Mouse (Mus musculus) lung, embryonic 15.5 days (tissue): ENCODE measurements at regions not wholly inside any gene's neighbourhood (a gene's known extent, or its start where the extent isn't known, plus 50 kb on each side); places are given as distances from the start of the nearest gene placed in this dataset.

Source experiments
- ATAC-seq: fragments of 200-750 bp; cut with Nextera tagmentation; 2 replicates; pipeline ENCODE4 v1.8.0; 2017; ENCODE audit warnings: moderate number of reproducible peaks, borderline replicate concordance; ENCODE audit not compliant: low FRiP score, low TSS enrichment; ENCODE audit errors: extremely low read depth
- H3K27ac ChIP-seq: fragments of 300-500 bp; sonication (generic); 2 replicates; pipeline ENCODE4 v1.5.1; 2015; ENCODE audit warnings: moderate library complexity, mild to moderate bottlenecking, inconsistent platforms
- H3K27me3 ChIP-seq: fragments of 300-500 bp; sonication (generic); 2 replicates; pipeline ENCODE4 v1.6.1; 2015; ENCODE audit warnings: inconsistent platforms
- H3K36me3 ChIP-seq: fragments of 300-500 bp; sonication (generic); 2 replicates; pipeline ENCODE4 v1.6.1; 2015; ENCODE audit warnings: inconsistent platforms
- H3K4me1 ChIP-seq: fragments of 300-500 bp; sonication (generic); 2 replicates; pipeline ENCODE4 v1.6.1; 2015; ENCODE audit warnings: inconsistent platforms
- H3K4me2 ChIP-seq: fragments of 300-500 bp; sonication (generic); 2 replicates; pipeline ENCODE4 v1.6.1; 2015; ENCODE audit warnings: inconsistent platforms, mild to moderate bottlenecking, moderate library complexity
- H3K4me3 ChIP-seq: fragments of 300-500 bp; sonication (generic); 2 replicates; pipeline ENCODE4 v1.5.1; 2015; ENCODE audit warnings: mild to moderate bottlenecking, inconsistent platforms
- H3K9ac ChIP-seq: fragments of 300-500 bp; sonication (generic); 2 replicates; pipeline ENCODE4 v1.6.1; 2015; ENCODE audit warnings: inconsistent platforms
- H3K9me3 ChIP-seq: fragments of 300-500 bp; sonication (generic); 2 replicates; pipeline ENCODE4 v1.6.1; 2016; ENCODE audit warnings: inconsistent platforms
- WGBS: fragments of 180-500 bp; shearing (Covaris S2); methylation state at CpG from one replicate; pipeline ENCODE4 v1.1.7; 2015; 5-methylcytosine and 5-hydroxymethylcytosine counted together

DNA sequence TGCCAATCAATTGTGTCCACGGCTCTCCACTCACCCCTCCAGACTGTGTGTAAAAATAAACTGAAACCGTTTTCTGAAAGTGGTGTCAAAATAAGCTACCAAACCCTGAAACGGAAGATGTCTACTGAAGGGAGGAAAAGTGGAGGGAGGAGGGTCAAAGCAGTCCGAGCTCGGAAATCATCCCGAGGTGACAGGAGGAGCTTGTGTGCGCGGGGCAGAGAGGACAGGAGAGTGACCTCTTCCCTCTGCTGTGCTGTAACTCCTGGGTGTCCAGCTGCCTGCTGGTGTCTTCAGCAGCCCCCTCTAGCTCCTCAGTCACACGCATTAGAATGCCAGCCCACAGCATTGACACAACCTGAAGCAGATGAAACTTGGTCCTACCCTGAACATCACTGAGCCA is 84.2 kb upstream of the Sesn3 start:
- no peak overlapping the region for H3K9ac ChIP-seq
- H3K27me3 ChIP-seq, result no peaks in the 10 kb centered on the region
- no peak for ATAC-seq
- no peaks in the 10 kb centered on the region for H3K36me3 ChIP-seq
- no peak overlapping the region for H3K4me3 ChIP-seq
- H3K9me3 ChIP-seq, result no peaks in the 10 kb centered on the region
- H3K4me2 ChIP-seq, result no peak overlapping the region
- no peak overlapping the region for H3K27ac ChIP-seq
- no peaks in the 10 kb centered on the region for H3K4me1 ChIP-seq
- WGBS, result 42% methylated on average over 9 of the region's 9 CpGs

GRCm38 (mm10) chr9:14194748-14195147 is 80.1 kb upstream of the Sesn3 start:
- H3K4me1 ChIP-seq, result 0 out of 2 replicates have a peak, but pooled peaks cover 3% of the 10 kb centered on the region
- 79% methylated on average over 5 of the region's 5 CpGs for WGBS
- H3K27ac ChIP-seq, result no peak overlapping the region
- no peak overlapping the region for H3K4me2 ChIP-seq
- no peak for ATAC-seq
- no peaks in the 10 kb centered on the region for H3K27me3 ChIP-seq
- no peak overlapping the region for H3K9ac ChIP-seq
- no peak overlapping the region for H3K4me3 ChIP-seq
- H3K9me3 ChIP-seq, result no peaks in the 10 kb centered on the region
- H3K36me3 ChIP-seq, result no peaks in the 10 kb centered on the region

- H3K9ac ChIP-seq, result no peak overlapping the region
- no peak overlapping the region for H3K27ac ChIP-seq
- WGBS, result 50% methylated on average over 3 of the region's 3 CpGs
- no peaks in the 10 kb centered on the region for H3K27me3 ChIP-seq
- H3K9me3 ChIP-seq, result no peaks in the 10 kb centered on the region
- ATAC-seq, result no peak
- H3K4me1 ChIP-seq, result peaks cover 34% of the 10 kb centered on the region
- H3K4me3 ChIP-seq, result no peak overlapping the region
- no peaks in the 10 kb centered on the region for H3K36me3 ChIP-seq
- H3K4me2 ChIP-seq, result no peak overlapping the region
Measured at GRCm38 (mm10) chr9:14199116-14199515, 75.8 kb upstream of the Sesn3 start.

- H3K27ac ChIP-seq, result peak overlapping the region; percentile 49; the same call in 1 of the 2 replicates
- no peak overlapping the region for H3K4me3 ChIP-seq
- H3K4me1 ChIP-seq, result peaks cover 44% of the 10 kb centered on the region
- 44% methylated on average over 9 of the region's 9 CpGs for WGBS
- H3K9ac ChIP-seq, result no peak overlapping the region
- H3K4me2 ChIP-seq, result no peak overlapping the region
- no peaks in the 10 kb centered on the region for H3K36me3 ChIP-seq
- peak; percentile 9; the same call in 1 of the 2 replicates for ATAC-seq
- H3K27me3 ChIP-seq, result no peaks in the 10 kb centered on the region
- no peaks in the 10 kb centered on the region for H3K9me3 ChIP-seq
Measured at GRCm38 (mm10) chr9:14199983-14200700, 74.7 kb upstream of the Sesn3 start.

DNA sequence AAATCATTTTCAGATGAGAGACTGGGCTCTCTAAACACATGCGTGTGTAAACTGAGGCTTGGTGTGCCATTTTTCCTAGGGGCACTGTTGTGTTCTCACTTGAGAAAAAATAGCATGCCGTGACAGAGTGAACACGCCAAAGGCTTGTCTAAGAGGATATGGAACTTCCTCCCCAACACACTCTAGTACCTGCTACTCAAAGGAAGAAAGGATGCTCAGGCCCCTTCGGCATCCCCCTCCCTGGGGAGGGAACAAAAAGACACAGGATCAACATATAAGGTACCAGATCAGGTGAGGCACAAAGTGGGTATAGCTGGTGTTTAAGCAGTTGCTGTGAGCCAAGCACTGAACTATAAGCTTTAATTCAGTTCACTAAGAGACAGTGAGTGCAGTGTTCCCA is 74.0 kb upstream of the Sesn3 start:
- H3K4me3 ChIP-seq, result no peak overlapping the region
- peaks cover 48% of the 10 kb centered on the region for H3K4me1 ChIP-seq
- ATAC-seq, result no peak
- no peak overlapping the region for H3K9ac ChIP-seq
- H3K27ac ChIP-seq, result no peak overlapping the region
- WGBS, result 75% methylated on average over 4 of the region's 4 CpGs
- H3K36me3 ChIP-seq, result no peaks in the 10 kb centered on the region
- H3K4me2 ChIP-seq, result no peak overlapping the region
- H3K9me3 ChIP-seq, result no peaks in the 10 kb centered on the region
- no peaks in the 10 kb centered on the region for H3K27me3 ChIP-seq

DNA sequence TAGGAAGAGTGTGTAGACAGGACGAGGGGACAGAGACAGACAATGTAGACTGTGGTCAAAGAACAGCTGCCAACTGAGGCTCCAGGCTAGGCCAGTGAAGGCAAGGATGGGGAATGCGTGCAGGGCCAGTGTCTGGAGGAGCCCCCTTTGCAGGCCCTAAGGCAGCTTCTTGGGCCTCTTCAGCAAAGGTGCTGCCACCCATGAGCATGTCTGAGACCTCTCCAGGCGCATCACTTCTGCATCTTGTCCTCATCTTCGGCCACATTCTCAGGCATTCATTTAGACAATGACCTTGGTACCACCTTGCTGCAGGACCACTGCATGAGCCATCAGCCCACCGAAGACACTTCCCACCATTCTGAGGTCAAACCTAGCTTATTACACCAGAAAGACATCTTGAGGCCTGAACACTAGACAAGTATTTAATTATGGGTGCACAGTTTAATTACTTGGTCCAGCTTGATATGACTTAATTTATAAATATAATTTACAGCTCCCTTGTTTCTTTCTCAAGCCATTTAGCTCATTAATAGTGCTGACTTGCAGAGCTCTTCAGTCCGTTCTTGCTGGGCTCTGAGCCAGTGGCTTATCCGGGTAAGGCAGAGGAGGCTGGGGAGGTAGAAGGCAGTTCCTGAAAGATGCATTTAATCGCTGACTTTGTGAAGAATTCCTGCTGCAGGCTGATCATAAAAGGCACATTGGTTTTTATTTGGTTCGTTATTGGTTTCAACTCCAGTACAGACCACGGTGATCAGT is 72.1 kb upstream of the Sesn3 start:
- no peaks in the 10 kb centered on the region for H3K36me3 ChIP-seq
- no peaks in the 10 kb centered on the region for H3K9me3 ChIP-seq
- H3K4me3 ChIP-seq, result no peak overlapping the region
- H3K4me2 ChIP-seq, result no peak overlapping the region
- peaks cover 58% of the 10 kb centered on the region for H3K4me1 ChIP-seq
- ATAC-seq, result no peak
- no peak overlapping the region for H3K9ac ChIP-seq
- WGBS, result 70% methylated on average over 10 of the region's 10 CpGs
- H3K27me3 ChIP-seq, result no peaks in the 10 kb centered on the region
- no peak overlapping the region for H3K27ac ChIP-seq

DNA sequence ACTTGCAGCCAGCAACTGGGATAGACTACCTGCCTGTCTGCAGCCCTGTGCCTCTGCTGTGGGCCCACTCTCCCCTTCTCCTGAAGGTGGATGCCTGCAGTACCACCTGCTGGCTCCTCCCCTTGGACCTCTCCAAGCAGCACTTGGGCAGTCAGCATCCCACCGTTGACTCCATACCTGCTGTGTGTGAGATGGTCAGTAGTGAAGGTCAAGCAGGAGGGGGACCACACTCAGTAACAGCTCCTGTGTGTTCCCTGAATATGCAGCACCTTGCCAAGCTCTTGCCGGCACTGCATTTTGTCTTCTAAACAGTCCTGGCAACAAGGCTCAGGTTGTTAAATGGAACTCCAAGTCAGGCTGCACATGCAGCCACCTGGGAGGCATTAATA is 71.6 kb upstream of the Sesn3 start:
- H3K4me2 ChIP-seq, result no peak overlapping the region
- no peaks in the 10 kb centered on the region for H3K27me3 ChIP-seq
- no peak overlapping the region for H3K27ac ChIP-seq
- H3K9ac ChIP-seq, result no peak overlapping the region
- whole genome bisulfite sequencing, result 52% methylated on average over 2 of the region's 2 CpGs
- ATAC-seq, result no peak
- H3K9me3 ChIP-seq, result no peaks in the 10 kb centered on the region
- H3K4me1 ChIP-seq, result peaks cover 60% of the 10 kb centered on the region
- no peak overlapping the region for H3K4me3 ChIP-seq
- no peaks in the 10 kb centered on the region for H3K36me3 ChIP-seq

DNA sequence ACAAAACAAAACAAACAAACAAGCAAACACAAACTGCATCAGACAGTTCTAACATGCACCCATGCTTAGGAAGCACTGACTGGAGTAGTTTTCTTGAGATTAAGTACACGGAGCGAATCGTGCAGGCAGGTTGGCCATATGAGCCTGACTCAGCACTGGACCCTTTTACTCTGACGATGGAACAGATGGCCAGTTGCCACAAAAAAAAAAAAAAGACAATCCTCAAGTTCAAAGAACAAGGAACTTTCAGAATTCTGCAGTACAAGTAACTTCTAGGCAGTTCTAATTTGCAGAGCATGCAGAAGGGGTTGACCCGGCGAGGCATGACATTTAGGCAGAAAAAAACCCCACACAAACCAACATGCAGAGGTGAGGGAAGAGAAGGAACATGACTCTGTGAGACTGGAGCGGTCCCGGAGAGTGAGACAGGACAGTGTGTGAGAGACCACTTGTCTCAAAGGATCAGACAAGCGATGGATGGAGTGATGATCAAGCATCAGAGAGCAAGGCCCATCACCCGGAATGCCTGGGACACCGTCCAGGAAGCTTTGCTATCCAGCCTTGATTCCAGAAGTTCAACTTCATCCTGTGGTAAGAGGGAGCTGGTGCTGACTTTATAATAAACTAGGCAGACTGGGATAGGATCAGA is 71.0 kb upstream of the Sesn3 start:
- Histone ChIP-seq H3K9me3 (no peaks in the 10 kb centered on the region), H3K4me3 (no peak overlapping the region), H3K27ac (peak overlapping the region; percentile 22; the same call in 1 of the 2 replicates), H3K27me3 (no peaks in the 10 kb centered on the region), H3K4me1 (peaks cover 60% of the 10 kb centered on the region), H3K36me3 (no peaks in the 10 kb centered on the region), H3K4me2 (no peak overlapping the region), H3K9ac (no peak overlapping the region)
- ATAC-seq, result peak; percentile 72
- WGBS, result 44% methylated on average over 11 of the region's 11 CpGs

- Histone ChIP-seq H3K27ac (peak overlapping the region; percentile 22; the same call in 1 of the 2 replicates), H3K9ac (no peak overlapping the region), H3K27me3 (no peaks in the 10 kb centered on the region), H3K9me3 (no peaks in the 10 kb centered on the region), H3K36me3 (no peaks in the 10 kb centered on the region), H3K4me3 (no peak overlapping the region), H3K4me1 (peaks cover 56% of the 10 kb centered on the region), H3K4me2 (no peak overlapping the region)
- WGBS, result 61% methylated on average over 1 of the region's 1 CpGs
- no peak; the same call in 1 of the 2 replicates for ATAC-seq
Measured at GRCm38 (mm10) chr9:14204817-14205216, 70.0 kb upstream of the Sesn3 start.

GRCm38 (mm10) chr9:14206838-14207560 is 67.9 kb upstream of the Sesn3 start:
- WGBS, result 60% methylated on average over 16 of the region's 16 CpGs
- ATAC-seq, result peak; percentile 13; the same call in 1 of the 2 replicates
- H3K4me2 ChIP-seq, result no peak overlapping the region
- no peak overlapping the region for H3K9ac ChIP-seq
- H3K27me3 ChIP-seq, result no peaks in the 10 kb centered on the region
- H3K9me3 ChIP-seq, result no peaks in the 10 kb centered on the region
- H3K36me3 ChIP-seq, result no peaks in the 10 kb centered on the region
- H3K27ac ChIP-seq, result peak overlapping the region; percentile 44
- peaks cover 42% of the 10 kb centered on the region for H3K4me1 ChIP-seq
- no peak overlapping the region for H3K4me3 ChIP-seq

GRCm38 (mm10) chr9:14207561-14207936 is 67.3 kb upstream of the Sesn3 start:
- no peaks in the 10 kb centered on the region for H3K9me3 ChIP-seq
- no peak overlapping the region for H3K4me2 ChIP-seq
- H3K36me3 ChIP-seq, result no peaks in the 10 kb centered on the region
- peak overlapping the region; percentile 44 for H3K27ac ChIP-seq
- peaks cover 41% of the 10 kb centered on the region for H3K4me1 ChIP-seq
- H3K9ac ChIP-seq, result no peak overlapping the region
- H3K4me3 ChIP-seq, result no peak overlapping the region
- ATAC-seq, result peak; percentile 43; the same call in 1 of the 2 replicates
- no peaks in the 10 kb centered on the region for H3K27me3 ChIP-seq
- 37% methylated on average over 3 of the region's 3 CpGs for WGBS
